Mouse (Mus musculus) forelimb bud, embryonic 11.5 days (tissue): Measurements from ENCODE around the gene Necap2.

ENCODE experiments used
- DNase-seq: peaks from one replicate; pipeline ENCODE4 v3.0.0-alpha.2; 2012; ENCODE audit warnings: low read depth, low spot score

The Necap2 gene

GRCm38 (mm10) chr4:141077681-141078509 is at the start of gene Necap2:
Gene Necap2 (minus strand): TSS chr4:141078357.
- peak; percentile 95 for DNase-seq

- no peak for DNase-seq
These were observed 44.9 kb upstream of the Necap2 start for GRCm38 (mm10) chr4:141123065-141123464.

- DNase-seq, result no peak
These were observed 44.5 kb upstream of the Necap2 start for GRCm38 (mm10) chr4:141122663-141123062.

GRCm38 (mm10) chr4:141120700-141121099 is 42.5 kb upstream of the Necap2 start:
- DNase-seq, result peak; percentile 30

- DNase-seq, result no peak
These were observed 40.5 kb upstream of the Necap2 start for GRCm38 (mm10) chr4:141118691-141119090.

- no peak for DNase-seq
These were observed 37.2 kb upstream of the Necap2 start for GRCm38 (mm10) chr4:141115398-141115797.

- no peak for DNase-seq
These were observed 36.4 kb upstream of the Necap2 start for GRCm38 (mm10) chr4:141114521-141114981.

GRCm38 (mm10) chr4:141113831-141114230 is 35.7 kb upstream of the Necap2 start:
- DNase-seq, result no peak

- peak; percentile 12 for DNase-seq
These were observed 30.1 kb upstream of the Necap2 start for GRCm38 (mm10) chr4:141108196-141108732.

GRCm38 (mm10) chr4:141106526-141107183 is 28.5 kb upstream of the Necap2 start:
- peak; percentile 19 for DNase-seq

- peak; percentile 60 for DNase-seq
These were observed 23.7 kb upstream of the Necap2 start for GRCm38 (mm10) chr4:141101855-141102254.

- no peak for DNase-seq
These were observed 23.1 kb upstream of the Necap2 start for GRCm38 (mm10) chr4:141101291-141101690.

- DNase-seq, result no peak
These were observed 21.8 kb upstream of the Necap2 start for GRCm38 (mm10) chr4:141099956-141100355.

GRCm38 (mm10) chr4:141098935-141099334 is 20.8 kb upstream of the Necap2 start:
- DNase-seq, result no peak

- DNase-seq, result no peak
These were observed 18.6 kb upstream of the Necap2 start for GRCm38 (mm10) chr4:141096710-141097109.

GRCm38 (mm10) chr4:141095016-141095415 is 16.9 kb upstream of the Necap2 start:
- no peak for DNase-seq

- no peak for DNase-seq
These were observed 10.6 kb upstream of the Necap2 start for GRCm38 (mm10) chr4:141088714-141089113.

- no peak for DNase-seq
These were observed 9.9 kb upstream of the Necap2 start, which contains the start of gene Spata21 for GRCm38 (mm10) chr4:141088033-141088432. Gene Spata21 (plus strand): TSS chr4:141088333.

GRCm38 (mm10) chr4:141086862-141087261 is 8.7 kb upstream of the Necap2 start:
- no peak for DNase-seq

- DNase-seq, result no peak
These were observed 467 bp upstream of the Necap2 start for GRCm38 (mm10) chr4:141078510-141079137.

GRCm38 (mm10) chr4:141076761-141077506 is 1.2 kb downstream of the Necap2 start:
- DNase-seq, result no peak
